Mouse (Mus musculus) CD4-positive, CD25-positive, alpha-beta regulatory T cell, adult 9 weeks (primary cell): ENCODE data around the gene Olfr771. TPM values are rescaled to one million over a fixed set of nuclear protein-coding genes. Genes with fewer than 3 reads are reported as not detected.

Source experiments
- polyA plus RNA-seq: library from polyadenylated mRNA; unstranded; fragments of 100-300 nt; shearing (Covaris generic); gene quantifications from one replicate; pipeline ENCODE4 v1.2.1, GENCODE M21; 2017

Gene Olfr771
- polyA plus RNA-seq: not detected

DNA sequence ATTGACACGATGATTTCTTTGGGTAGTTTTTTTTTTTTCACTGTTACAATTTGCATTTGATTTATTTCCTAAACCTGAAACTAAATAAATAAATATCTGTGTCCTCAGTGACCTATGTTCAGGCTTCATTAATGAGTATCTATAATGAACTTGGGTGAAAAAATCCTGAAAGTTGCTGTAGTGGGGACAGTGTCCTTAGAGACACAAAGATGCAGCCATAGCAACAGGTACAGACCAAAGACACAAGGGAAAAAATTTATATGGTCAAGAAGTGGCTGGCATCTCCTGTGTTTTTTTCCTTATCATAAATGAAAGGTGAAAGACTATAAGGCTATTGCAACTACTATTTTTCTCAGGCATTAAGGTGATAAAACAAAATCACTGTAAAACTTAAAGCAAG, at the start of gene Olfr771:
Gene Olfr771 (minus strand): TSS at position 101 of the 400 bp plus-strand sequence.

DNA sequence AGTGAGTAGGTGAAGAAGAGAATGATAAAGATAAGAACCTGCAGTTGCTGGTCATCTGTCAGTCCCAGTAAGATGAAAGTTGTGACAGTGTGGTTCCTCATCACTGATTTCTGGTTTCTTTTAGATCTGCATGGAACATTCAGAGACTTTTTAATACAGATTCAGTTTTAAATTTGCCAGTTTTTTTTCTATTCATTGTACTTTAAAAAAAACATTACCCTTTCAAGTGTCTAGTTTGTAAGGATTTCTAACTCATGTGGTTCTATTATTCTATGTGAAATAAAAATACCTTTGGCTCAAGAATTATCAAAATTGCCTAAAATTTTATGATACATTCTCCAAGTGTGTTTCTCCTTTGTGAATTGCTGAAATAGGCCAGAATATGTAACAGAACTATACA, 22.8 kb upstream of the Olfr771 start, which contains the start of gene Olfr773:
Gene Olfr773 (minus strand): TSS at position 101 of the 400 bp plus-strand sequence.

DNA sequence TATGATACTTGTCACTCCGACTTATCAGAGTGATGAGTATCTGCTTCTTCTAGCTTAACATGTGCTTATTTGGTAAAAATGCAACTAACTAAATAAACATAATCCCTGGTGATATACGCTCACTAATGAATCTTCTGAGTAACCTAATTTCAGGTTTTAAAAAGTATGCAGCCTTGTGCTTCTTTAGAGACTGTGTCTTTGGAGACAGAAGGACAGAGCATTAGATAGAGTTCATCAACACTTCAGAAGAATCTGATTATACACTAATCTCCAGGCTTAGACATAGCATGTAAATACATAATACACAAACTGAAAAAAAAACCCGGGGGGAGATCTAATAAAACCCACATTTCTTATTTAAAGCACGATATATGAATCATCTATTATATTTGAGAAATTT, 13.3 kb upstream of the Olfr771 start, which contains the start of gene Olfr772:
Gene Olfr772 (minus strand): TSS at position 101 of the 400 bp plus-strand sequence.

DNA sequence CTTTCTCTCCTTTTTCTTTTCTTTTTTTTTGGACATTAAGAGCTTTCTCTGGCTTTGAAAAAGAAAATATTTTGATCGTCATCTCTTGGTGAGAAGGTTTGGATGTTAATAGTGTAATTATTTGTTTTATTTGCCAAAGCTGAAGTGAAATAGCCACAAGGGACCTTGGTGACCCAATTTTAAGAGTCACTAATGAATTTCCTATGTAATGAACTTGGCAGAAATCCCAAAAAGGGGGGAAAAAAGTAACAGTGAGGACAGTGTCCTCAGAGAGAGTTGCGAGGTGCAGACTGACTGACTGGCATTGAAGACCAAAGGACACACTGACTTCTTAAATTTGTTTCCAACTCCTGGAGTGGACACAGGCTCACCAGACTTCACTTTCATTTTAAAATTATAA, 25.7 kb downstream of the Olfr771 start, which contains the start of gene Olfr770:
Gene Olfr770 (minus strand): TSS at position 101 of the 400 bp plus-strand sequence.

DNA sequence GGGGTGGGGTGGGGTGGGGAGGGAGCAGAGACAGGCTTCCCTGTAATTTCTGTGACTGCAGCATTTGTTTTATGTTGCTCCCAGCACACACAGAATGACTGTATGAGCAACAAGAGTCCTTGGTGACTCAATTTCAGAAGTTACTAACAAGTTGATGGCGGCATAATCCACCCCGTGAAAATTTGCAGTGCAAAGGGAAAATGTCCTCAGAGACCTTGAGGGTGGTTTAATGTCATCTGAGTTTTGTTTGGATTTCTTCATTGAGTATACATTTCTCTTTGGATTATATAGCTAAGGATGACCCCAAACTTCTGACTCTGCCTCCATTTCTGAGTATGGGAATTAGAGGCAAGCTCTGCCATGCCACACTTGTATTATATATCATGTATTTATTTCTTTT, 46.8 kb downstream of the Olfr771 start, which contains the start of gene Olfr769:
Gene Olfr769 (minus strand): TSS at position 101 of the 400 bp plus-strand sequence.

Other genes starting within 250 kb of the Olfr771 start
- 17.8 TPM for gene Rdh5, start 241.9 kb downstream of the Olfr771 start, polyA plus RNA-seq
- 198 TPM for gene Bloc1s1, start 240.7 kb downstream of the Olfr771 start, polyA plus RNA-seq
- 8.2 TPM for gene Itga7, start 230.9 kb downstream of the Olfr771 start, polyA plus RNA-seq
- gene Mettl7b, start 203.8 kb downstream of the Olfr771 start, polyA plus RNA-seq: not detected
- gene Olfr9, start 175.3 kb downstream of the Olfr771 start, polyA plus RNA-seq: not detected
- not detected for gene Olfr763, start 154.0 kb downstream of the Olfr771 start, polyA plus RNA-seq
- gene Olfr764-ps1, start 124.9 kb downstream of the Olfr771 start, polyA plus RNA-seq: not detected
- not detected for gene Olfr765, start 114.8 kb downstream of the Olfr771 start, polyA plus RNA-seq
- gene Olfr766-ps1, start 95.8 kb downstream of the Olfr771 start, polyA plus RNA-seq: not detected
- gene Olfr767, start 81.8 kb downstream of the Olfr771 start, polyA plus RNA-seq: not detected
- not detected for gene Olfr768, start 65.4 kb downstream of the Olfr771 start, polyA plus RNA-seq
- not detected for gene Olfr769, start 46.9 kb downstream of the Olfr771 start, polyA plus RNA-seq
- not detected for gene Olfr770, start 25.8 kb downstream of the Olfr771 start, polyA plus RNA-seq
- not detected for gene Olfr772, start 13.2 kb upstream of the Olfr771 start, polyA plus RNA-seq
- not detected for gene Olfr773, start 22.7 kb upstream of the Olfr771 start, polyA plus RNA-seq
- gene Olfr774, start 71.5 kb upstream of the Olfr771 start, polyA plus RNA-seq: not detected
- gene Olfr775, start 83.7 kb upstream of the Olfr771 start, polyA plus RNA-seq: not detected
- gene Olfr776, start 94.4 kb upstream of the Olfr771 start, polyA plus RNA-seq: not detected
- not detected for gene Olfr777, start 106.7 kb upstream of the Olfr771 start, polyA plus RNA-seq
- gene Olfr780, start 153.4 kb upstream of the Olfr771 start, polyA plus RNA-seq: not detected
- not detected for gene Olfr781, start 164.1 kb upstream of the Olfr771 start, polyA plus RNA-seq
- gene Olfr782, start 184.1 kb upstream of the Olfr771 start, polyA plus RNA-seq: not detected
- gene Olfr784, start 219.3 kb upstream of the Olfr771 start, polyA plus RNA-seq: not detected
- not detected for gene Olfr785, start 240.7 kb upstream of the Olfr771 start, polyA plus RNA-seq